8 mouse cellular contexts compared by ENCODE assay signal in the genomic region with DNA sequence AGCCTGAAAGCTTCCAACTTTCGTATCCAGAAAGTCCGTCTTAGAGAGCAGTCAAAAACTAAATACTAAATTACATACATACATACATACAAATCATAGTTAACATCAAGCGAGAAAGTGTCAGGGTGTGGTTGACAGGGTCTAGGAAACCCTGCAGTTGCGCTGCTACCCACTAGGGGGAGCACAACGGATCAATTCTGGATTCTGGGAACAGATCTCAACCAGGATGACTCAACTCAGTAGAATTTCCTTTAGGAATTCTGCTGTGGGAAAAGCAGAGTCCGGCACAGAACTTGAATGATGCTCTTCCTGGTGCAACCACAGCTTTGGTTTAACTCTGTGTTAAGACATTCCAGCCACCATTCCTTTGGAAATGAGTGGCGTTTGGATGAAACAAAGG. TPM values are rescaled to one million over a fixed set of nuclear protein-coding genes. Genes with fewer than 3 reads are reported as not detected.
A peak's percentile ranks its signal among the peaks of the same experiment; 100 is the strongest.
DNase-seq lines count a peak whose midpoint lies in the region; ATAC-seq lines count a peak whose summit lies in the region.

No protein-coding gene starts in this region.

- peaks cover 9% of the 10 kb centered on the region; the same call in 1 of the 2 replicates for H3K36me3 ChIP-seq in liver, embryonic 12.5 days
- no peaks in the 10 kb centered on the region for H3K36me3 ChIP-seq in limb, embryonic 11.5 days (ENCODE audit: control insufficient read depth, insufficient read depth, low read length)

- no peak overlapping the region for H3K4me3 ChIP-seq in liver, embryonic 12.5 days
- H3K4me3 ChIP-seq in brown adipose tissue, adult 24 weeks (ENCODE audit: insufficient read depth, low read depth, low read length): peak overlapping the region; percentile 32
- no peak overlapping the region for H3K4me3 ChIP-seq in limb, embryonic 11.5 days (ENCODE audit: low read depth, low read length)

- H3K4me1 ChIP-seq in liver, embryonic 12.5 days: peaks cover 17% of the 10 kb centered on the region
- H3K4me1 ChIP-seq in brown adipose tissue, adult 24 weeks (ENCODE audit: control insufficient read depth, insufficient read depth, insufficient read length, low read length): peaks cover 5% of the 10 kb centered on the region; the same call in 1 of the 2 replicates
- H3K4me1 ChIP-seq in limb, embryonic 11.5 days (ENCODE audit: control insufficient read depth, insufficient read depth, low read length): no peaks in the 10 kb centered on the region

- H3K4me2 ChIP-seq in liver, embryonic 12.5 days: no peak overlapping the region
- H3K4me2 ChIP-seq in limb, embryonic 11.5 days (ENCODE audit: low read depth, severe bottlenecking): no peak overlapping the region

- no peaks in the 10 kb centered on the region for H3K9me3 ChIP-seq in liver, embryonic 12.5 days (replicated peaks)
- H3K9me3 ChIP-seq in limb, embryonic 11.5 days (ENCODE audit: control insufficient read depth, low read length): no peaks in the 10 kb centered on the region

- ATAC-seq in liver, embryonic 12.5 days: no peak
- ATAC-seq in limb, embryonic 11.5 days (ENCODE audit: insufficient number of reproducible peaks, low FRiP score, low TSS enrichment, low read depth): no peak

- 26% methylated on average over 7 of the region's 7 CpGs for WGBS in liver, embryonic 12.5 days (ENCODE audit: insufficient replicate concordance)
- 49% methylated on average over 7 of the region's 7 CpGs for WGBS in limb, embryonic 11.5 days

- no peak overlapping the region for H3K9ac ChIP-seq in liver, embryonic 12.5 days
- H3K9ac ChIP-seq in limb, embryonic 11.5 days (ENCODE audit: low read length): no peak overlapping the region

- no peak overlapping the region for H3K27ac ChIP-seq in liver, embryonic 12.5 days
- 0 out of 2 replicates have a peak overlapping the region, but pooled peaks have one; percentile 2 for H3K27ac ChIP-seq in brown adipose tissue, adult 24 weeks (replicated peaks; ENCODE audit: low read depth, low read length)
- H3K27ac ChIP-seq in limb, embryonic 11.5 days (replicated peaks; ENCODE audit: low read depth, low read length): no peak overlapping the region

- peak; percentile 35 for DNase-seq in liver
- peak; percentile 28 to 42 for DNase-seq in gastrocnemius, adult 8-10 months (ENCODE audit: low spot score in 2 of 2)
- peak; percentile 37 to 65 for DNase-seq in kidney, adult 8-10 months
- DNase-seq in limb, embryonic 11.5 days (ENCODE audit: low spot score): peak; percentile 71
- DNase-seq in retina, postnatal 1 day: peak; percentile 59
- peak; percentile 58 to 72 for DNase-seq in urinary bladder, postnatal 36 days (ENCODE audit: low spot score in 2 of 2)

- no peaks in the 10 kb centered on the region for H3K27me3 ChIP-seq in liver, embryonic 12.5 days (replicated peaks)
- H3K27me3 ChIP-seq in limb, embryonic 11.5 days (ENCODE audit: control insufficient read depth, insufficient read depth, low read length): no peaks in the 10 kb centered on the region

RNA-seq across cellular contexts. Expression of gene S100a11, which starts 2.3 kb away (rescaled TPM):
- 158 and 165 TPM in 2 replicates for polyA plus RNA-seq in liver, embryonic 12.5 days (2016; fragmentation: Nextera tagmentation; extraction: Ambion mirVana)
- polyA plus RNA-seq in brown adipose tissue, adult 24 weeks (2012; ENCODE audit: insufficient read depth, insufficient read length, missing spikeins): 790 and 869 TPM in 2 replicates
- 10 to 100 TPM; 14.8 to 39.6 (median 19.8) TPM for total RNA-seq in gastrocnemius, adult 8-10 months (2022)
- 410 and 448 TPM in 2 replicates for polyA plus RNA-seq in limb, embryonic 11.5 days (2014; fragmentation: Nextera tagmentation; extraction: Ambion mirVana)

RNA-seq across cellular contexts. Expression of gene S100a10, which starts 32.3 kb away (rescaled TPM):
- polyA plus RNA-seq in liver, embryonic 12.5 days (2016; fragmentation: Nextera tagmentation; extraction: Ambion mirVana): 87.8 and 91.1 TPM in 2 replicates
- 381 and 572 TPM in 2 replicates for polyA plus RNA-seq in brown adipose tissue, adult 24 weeks (2012; ENCODE audit: insufficient read depth, insufficient read length, missing spikeins)
- total RNA-seq in gastrocnemius, adult 8-10 months (2022): 10 to 100 TPM; 16.5 to 34.3 (median 26.9) TPM
- polyA plus RNA-seq in limb, embryonic 11.5 days (2014; fragmentation: Nextera tagmentation; extraction: Ambion mirVana): 89.9 and 96.3 TPM in 2 replicates

RNA-seq across cellular contexts. Expression of gene Tchhl1, which starts 54.1 kb away (rescaled TPM):
- polyA plus RNA-seq in liver, embryonic 12.5 days (2016; fragmentation: Nextera tagmentation; extraction: Ambion mirVana): not detected in 2 replicates
- polyA plus RNA-seq in brown adipose tissue, adult 24 weeks (2012; ENCODE audit: insufficient read depth, insufficient read length, missing spikeins): not detected in 2 replicates
- not detected for total RNA-seq in gastrocnemius, adult 8-10 months (2022)
- not detected in 2 replicates for polyA plus RNA-seq in limb, embryonic 11.5 days (2014; fragmentation: Nextera tagmentation; extraction: Ambion mirVana)
